Mouse (Mus musculus) c-Kit-positive CD71-negative TER-119-negative erythroid progenitor cells, embryonic 14.5 days (primary cell): ENCODE data around the gene Rrp15.

Experiments
- DNase-seq: peaks from one replicate; pipeline ENCODE4 v3.0.0-alpha.2; 2013; ENCODE audit warnings: low read depth

Rrp15 gene

GRCm38 (mm10) chr1:186714215-186714614 is 34.9 kb downstream of the Rrp15 start:
- DNase-seq, result no peak

GRCm38 (mm10) chr1:186712802-186713471 is 36.2 kb downstream of the Rrp15 start:
- DNase-seq, result no peak

- no peak for DNase-seq
These were observed 43.3 kb downstream of the Rrp15 start, which contains the start of gene Tgfb2 for GRCm38 (mm10) chr1:186705915-186706248. Gene Tgfb2, minus strand, starts transcription at chr1:186705989.

GRCm38 (mm10) chr1:186705203-186705914 is 43.8 kb downstream of the Rrp15 start:
- DNase-seq, result no peak

GRCm38 (mm10) chr1:186703980-186704701 is 45.0 kb downstream of the Rrp15 start:
- DNase-seq, result no peak

GRCm38 (mm10) chr1:186703256-186703979 is 45.7 kb downstream of the Rrp15 start:
- DNase-seq, result no peak

- DNase-seq, result no peak
These were observed 46.5 kb downstream of the Rrp15 start for GRCm38 (mm10) chr1:186702391-186703255.

GRCm38 (mm10) chr1:186701206-186701905 is 47.8 kb downstream of the Rrp15 start:
- DNase-seq, result no peak

- DNase-seq, result no peak
These were observed 48.7 kb downstream of the Rrp15 start for GRCm38 (mm10) chr1:186700496-186700895.

- DNase-seq, result no peak
These were observed 50.4 kb downstream of the Rrp15 start for GRCm38 (mm10) chr1:186698583-186699338.

- DNase-seq, result no peak
These were observed 52.9 kb downstream of the Rrp15 start for GRCm38 (mm10) chr1:186696231-186696630.

- DNase-seq, result no peak
These were observed 53.8 kb downstream of the Rrp15 start for GRCm38 (mm10) chr1:186695361-186695760.

GRCm38 (mm10) chr1:186692370-186692769 is 56.8 kb downstream of the Rrp15 start:
- DNase-seq, result no peak

GRCm38 (mm10) chr1:186691708-186692107 is 57.5 kb downstream of the Rrp15 start:
- no peak for DNase-seq

GRCm38 (mm10) chr1:186684041-186684440 is 65.1 kb downstream of the Rrp15 start:
- no peak for DNase-seq

GRCm38 (mm10) chr1:186682606-186683005 is 66.6 kb downstream of the Rrp15 start:
- DNase-seq, result no peak

- no peak for DNase-seq
These were observed 71.5 kb downstream of the Rrp15 start for GRCm38 (mm10) chr1:186677614-186678013.

GRCm38 (mm10) chr1:186676199-186676598 is 73.0 kb downstream of the Rrp15 start:
- no peak for DNase-seq

GRCm38 (mm10) chr1:186675263-186675662 is 73.9 kb downstream of the Rrp15 start:
- DNase-seq, result no peak

GRCm38 (mm10) chr1:186674621-186675020 is 74.5 kb downstream of the Rrp15 start:
- no peak for DNase-seq
